Mouse (Mus musculus) small intestine, adult 2 months (tissue): Measurements from ENCODE around the gene Rap1gap. TPM values are rescaled to one million over a fixed set of nuclear protein-coding genes. Genes with fewer than 3 reads are reported as not detected.
A peak's percentile ranks its signal among the peaks of the same experiment; 100 is the strongest.

Source experiments
- H3K27ac ChIP-seq: fragments of 200-500 bp; 2 replicates; pipeline ENCODE4 v1.5.1; 2012; ENCODE audit warnings: low read depth, low read length, control low read depth, inconsistent platforms; ENCODE audit not compliant: insufficient read depth
- H3K27me3 ChIP-seq: fragments of 200-500 bp; 2 replicates; pipeline ENCODE4 v1.6.1; 2012; ENCODE audit warnings: mild to moderate bottlenecking, moderate library complexity, low read length, inconsistent platforms; ENCODE audit not compliant: control insufficient read depth, insufficient read depth
- H3K36me3 ChIP-seq: fragments of 200-500 bp; 2 replicates; pipeline ENCODE4 v1.6.1; 2012; ENCODE audit warnings: mild to moderate bottlenecking, low read length, control low read depth, inconsistent platforms; ENCODE audit not compliant: control insufficient read depth, insufficient read depth
- H3K4me1 ChIP-seq: fragments of 200-500 bp; 2 replicates; pipeline ENCODE4 v1.6.1; 2012; ENCODE audit warnings: low read length, inconsistent platforms, mixed read lengths; ENCODE audit not compliant: control insufficient read depth, insufficient read depth, insufficient read length
- H3K4me3 ChIP-seq: fragments of 200-500 bp; 2 replicates; pipeline ENCODE4 v1.5.1; 2012; ENCODE audit warnings: low read depth, mild to moderate bottlenecking, control low read depth, inconsistent platforms, low read length, moderate library complexity
- CTCF ChIP-seq: fragments of 200-500 bp; IDR thresholded peaks from 2 replicates; pipeline ENCODE4 v1.5.1; 2012; ENCODE audit warnings: low read depth, mild to moderate bottlenecking, control low read depth, inconsistent platforms, low read length, moderate library complexity, mixed read lengths; ENCODE audit not compliant: insufficient replicate concordance, insufficient read length; ENCODE audit errors: extremely low read depth
- POLR2A ChIP-seq: fragments of 200-500 bp; IDR thresholded peaks from 2 replicates; pipeline ENCODE4 v1.6.1; 2012; ENCODE audit warnings: low read depth, mild to moderate bottlenecking, control low read depth, inconsistent platforms, low read length, moderate library complexity
- WGBS: fragments of 180-500 bp; shearing (Covaris S2); methylation state at CpG from one replicate; pipeline ENCODE4 v1.1.7; 2018; 5-methylcytosine and 5-hydroxymethylcytosine counted together
- polyA plus RNA-seq: library from polyadenylated mRNA; depleted of rRNA; stranded (reverse); fragments of >200 nt; gene quantifications from 2 replicates; pipeline ENCODE4 v1.2.3, GENCODE M21; 2012

The Rap1gap gene
- polyA plus RNA-seq, 1 experiment = 48.4 TPM

DNA sequence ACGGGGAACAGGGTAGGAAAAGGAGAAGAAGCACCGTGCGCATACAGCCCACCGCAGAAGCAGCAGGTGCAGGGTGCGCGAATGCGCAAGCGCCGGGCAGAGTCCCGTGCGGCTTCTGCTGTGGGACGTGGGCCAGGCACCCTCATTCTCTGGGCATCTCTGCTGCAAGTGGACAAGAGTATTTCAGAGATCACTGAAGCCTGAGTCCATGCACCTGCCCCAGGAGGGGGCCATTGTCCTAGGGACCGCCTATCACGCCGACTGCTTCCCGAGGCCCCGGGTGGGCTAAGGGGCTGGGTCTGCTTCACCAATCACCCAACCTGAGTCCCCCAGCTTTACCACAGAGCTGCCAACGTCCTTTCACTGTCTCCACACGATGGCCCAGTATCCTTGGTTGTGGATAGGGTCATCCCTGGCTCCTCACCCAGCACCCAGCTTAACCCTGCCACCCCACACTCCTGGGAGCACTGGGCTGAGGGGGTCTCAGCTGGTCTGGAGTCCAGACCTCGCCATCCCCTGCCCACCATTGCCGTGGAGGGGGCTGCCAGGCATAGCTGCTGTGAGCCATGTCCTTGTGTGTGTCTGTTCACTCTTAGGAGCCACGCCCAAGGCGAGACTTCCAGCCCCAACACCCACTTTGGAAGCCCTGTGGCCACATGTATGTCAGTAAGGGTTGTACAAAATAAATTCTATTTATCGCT, 64.8 kb downstream of the Rap1gap start:
- 46% methylated on average over 24 of the region's 24 CpGs for WGBS
- Histone ChIP-seq H3K4me3 (no peak overlapping the region), H3K27ac (no peak overlapping the region), H3K36me3 (no peaks in the 10 kb centered on the region), H3K4me1 (no peaks in the 10 kb centered on the region), H3K27me3 (no peaks in the 10 kb centered on the region; the same call in 1 of the 2 replicates)
- no peak for TF ChIP-seq CTCF
- no peak for TF ChIP-seq POLR2A

DNA sequence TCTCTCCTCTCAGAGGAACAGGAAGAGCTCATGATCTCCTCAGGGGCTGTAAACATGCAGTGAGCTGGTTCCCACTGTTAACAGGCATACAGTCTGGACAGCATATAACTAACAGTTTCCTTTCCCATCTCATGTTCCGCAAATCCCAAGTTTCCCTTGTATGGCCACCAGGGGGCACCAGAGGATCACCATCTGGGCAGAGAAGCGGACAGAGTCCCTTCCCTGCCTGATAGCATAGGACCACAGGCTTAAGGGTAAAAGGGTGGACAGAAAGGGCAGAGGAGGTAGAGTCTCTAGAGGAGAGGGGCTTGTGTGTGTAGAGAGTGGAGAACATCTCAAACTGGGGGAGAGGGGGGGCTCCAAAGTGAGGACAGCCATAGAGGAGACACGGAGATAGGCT, 65.6 kb downstream of the Rap1gap start:
- Histone ChIP-seq H3K27me3 (no peaks in the 10 kb centered on the region; the same call in 1 of the 2 replicates), H3K27ac (no peak overlapping the region), H3K4me1 (no peaks in the 10 kb centered on the region), H3K4me3 (no peak overlapping the region), H3K36me3 (no peaks in the 10 kb centered on the region)
- WGBS = 22% methylated on average over 3 of the region's 3 CpGs
- TF ChIP-seq CTCF (peak; percentile 90; the same call in 1 of the 2 replicates), POLR2A (no peak)

DNA sequence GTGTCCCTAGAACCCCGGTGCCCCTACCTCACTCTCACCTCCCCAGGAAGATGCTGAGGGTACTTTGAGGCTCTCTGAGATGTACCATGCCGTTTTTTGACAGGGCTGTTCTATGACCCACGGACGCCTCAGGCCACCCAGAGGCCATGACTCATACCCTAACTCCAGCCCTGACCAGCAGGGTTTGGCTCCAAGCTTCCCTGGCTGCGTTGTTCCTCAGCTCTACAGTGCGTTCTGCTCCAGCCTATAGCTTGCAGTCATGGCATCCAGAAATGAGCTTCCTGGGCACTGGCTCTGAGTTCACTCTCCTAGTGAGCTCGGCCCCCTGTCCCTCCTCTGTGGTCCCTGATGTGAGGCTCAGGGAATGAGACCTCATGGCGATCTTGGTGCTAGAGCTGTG, 66.2 kb downstream of the Rap1gap start:
- no peaks in the 10 kb centered on the region; the same call in 1 of the 2 replicates for H3K27me3 ChIP-seq
- no peaks in the 10 kb centered on the region for H3K4me1 ChIP-seq
- H3K36me3 ChIP-seq = no peaks in the 10 kb centered on the region
- no peak overlapping the region for H3K27ac ChIP-seq
- WGBS = 65% methylated on average over 8 of the region's 8 CpGs
- no peak overlapping the region for H3K4me3 ChIP-seq
- TF ChIP-seq POLR2A (no peak), CTCF (no peak)

DNA sequence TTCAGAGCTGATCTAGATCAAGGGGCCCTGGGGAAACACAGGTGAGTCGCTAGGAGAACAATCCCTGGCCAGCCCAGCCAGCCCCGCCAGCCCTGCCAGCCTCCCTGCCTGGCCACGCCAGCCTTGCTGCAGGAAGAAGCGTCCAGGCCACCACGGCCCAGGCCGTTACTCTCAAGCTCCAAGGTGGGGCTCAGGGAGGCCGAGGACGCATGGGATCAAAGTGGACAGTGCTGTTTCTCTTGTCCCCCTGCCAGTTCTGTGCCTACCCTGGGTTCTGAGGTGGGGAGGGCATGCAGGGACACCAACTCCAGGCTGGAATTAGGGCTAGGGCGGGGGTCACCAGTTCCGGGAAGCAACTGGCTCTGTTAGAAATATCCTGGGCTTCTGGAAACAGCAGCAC, 67.4 kb downstream of the Rap1gap start:
- no peaks in the 10 kb centered on the region for H3K4me1 ChIP-seq
- TF ChIP-seq CTCF (no peak), POLR2A (no peak)
- no peaks in the 10 kb centered on the region; the same call in 1 of the 2 replicates for H3K27me3 ChIP-seq
- 51% methylated on average over 10 of the region's 10 CpGs for WGBS
- H3K4me3 ChIP-seq = no peak overlapping the region
- H3K36me3 ChIP-seq = no peaks in the 10 kb centered on the region
- H3K27ac ChIP-seq = no peak overlapping the region

DNA sequence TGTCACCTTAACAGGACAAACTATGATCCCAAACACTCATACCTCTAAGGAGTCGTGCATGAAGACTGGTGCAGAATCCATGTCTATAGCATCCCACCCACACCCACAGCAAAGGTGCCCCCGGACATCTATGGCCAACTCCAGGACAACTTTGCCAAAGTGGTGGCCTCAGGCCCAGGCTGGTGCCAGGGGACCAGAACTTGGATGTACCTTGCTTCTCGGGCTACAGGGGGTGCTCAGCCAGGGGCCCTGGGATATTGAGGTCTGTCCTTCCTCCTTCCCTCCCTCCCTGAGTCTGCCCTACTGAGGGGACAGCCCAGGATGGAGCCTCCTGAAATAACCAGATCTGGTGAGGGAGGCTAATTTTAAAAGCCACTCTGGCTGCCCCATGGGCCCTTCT, 67.8 kb downstream of the Rap1gap start:
- no peak overlapping the region for H3K4me3 ChIP-seq
- 79% methylated on average over 3 of the region's 3 CpGs for WGBS
- no peaks in the 10 kb centered on the region for H3K36me3 ChIP-seq
- no peak overlapping the region for H3K27ac ChIP-seq
- H3K4me1 ChIP-seq = no peaks in the 10 kb centered on the region
- H3K27me3 ChIP-seq = no peaks in the 10 kb centered on the region; the same call in 1 of the 2 replicates
- no peak for TF ChIP-seq CTCF
- TF ChIP-seq POLR2A = no peak

DNA sequence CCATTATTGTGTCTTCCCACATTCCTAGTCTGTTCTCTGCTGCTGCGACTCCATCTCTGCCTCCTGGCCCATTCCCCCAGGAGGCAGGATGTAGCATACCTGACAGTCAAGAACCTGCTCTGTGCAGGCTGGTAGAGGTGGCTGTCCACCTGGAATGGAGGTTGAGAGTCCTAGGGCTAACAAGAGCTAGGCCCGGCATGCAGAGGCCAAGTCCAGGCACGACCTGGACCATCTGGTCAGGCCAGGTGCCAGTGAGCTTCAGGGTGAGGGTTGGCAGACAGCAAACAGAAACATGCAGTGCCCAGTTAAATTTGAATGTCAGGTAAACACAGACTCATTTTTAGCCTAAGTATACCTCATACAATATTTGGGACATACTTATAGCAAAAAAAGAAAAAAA, 68.4 kb downstream of the Rap1gap start:
- TF ChIP-seq CTCF (no peak), POLR2A (no peak)
- Histone ChIP-seq H3K4me3 (no peak overlapping the region), H3K36me3 (no peaks in the 10 kb centered on the region), H3K4me1 (no peaks in the 10 kb centered on the region), H3K27me3 (no peaks in the 10 kb centered on the region; the same call in 1 of the 2 replicates), H3K27ac (no peak overlapping the region)
- 71% methylated on average over 3 of the region's 3 CpGs for WGBS

DNA sequence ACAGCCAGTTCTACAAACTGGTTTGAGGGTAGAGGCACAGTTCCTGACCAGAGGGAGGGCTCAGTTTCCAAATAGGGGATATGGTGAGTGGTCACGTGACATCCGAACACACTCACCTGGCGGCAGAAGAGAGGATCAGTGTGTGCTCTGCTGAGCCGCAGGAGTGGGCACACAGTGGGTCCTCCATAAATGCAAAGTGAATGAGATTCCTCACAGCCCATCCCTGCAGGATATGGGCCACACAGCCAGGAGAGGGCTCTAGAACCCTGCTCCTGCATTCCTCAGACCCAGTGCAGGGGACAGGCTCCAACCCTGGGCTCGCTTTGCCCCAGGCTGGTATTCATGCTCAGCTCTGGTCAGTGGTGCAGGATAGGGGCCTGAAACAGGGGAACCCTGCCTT, 68.9 kb downstream of the Rap1gap start:
- H3K27me3 ChIP-seq = no peaks in the 10 kb centered on the region; the same call in 1 of the 2 replicates
- no peak overlapping the region for H3K27ac ChIP-seq
- no peak overlapping the region for H3K4me3 ChIP-seq
- 77% methylated on average over 5 of the region's 5 CpGs for WGBS
- H3K4me1 ChIP-seq = no peaks in the 10 kb centered on the region
- TF ChIP-seq POLR2A (no peak), CTCF (no peak)
- H3K36me3 ChIP-seq = no peaks in the 10 kb centered on the region
